Mouse (Mus musculus) adrenal gland, postnatal 14 days (tissue): ENCODE data around the gene Pigl. TPM values are rescaled to one million over a fixed set of nuclear protein-coding genes. Genes with fewer than 3 reads are reported as not detected.
"Not testable (repeated sequence)": the region's sequence is repeated elsewhere in the genome, so short reads cannot be mapped to it uniquely, and the experiment has no call there.

Experiments
- DNase-seq: peaks from one replicate; pipeline ENCODE4 v3.0.0; 2021; ENCODE audit warnings: mixed read lengths
- total RNA-seq: library from RNA; stranded (reverse); gene quantifications from 2 replicates; pipeline ENCODE4 v1.2.3, GENCODE M21; 2021

Pigl gene
- total RNA-seq, 1 experiment from 2014 or later, result 6.9 TPM

DNA sequence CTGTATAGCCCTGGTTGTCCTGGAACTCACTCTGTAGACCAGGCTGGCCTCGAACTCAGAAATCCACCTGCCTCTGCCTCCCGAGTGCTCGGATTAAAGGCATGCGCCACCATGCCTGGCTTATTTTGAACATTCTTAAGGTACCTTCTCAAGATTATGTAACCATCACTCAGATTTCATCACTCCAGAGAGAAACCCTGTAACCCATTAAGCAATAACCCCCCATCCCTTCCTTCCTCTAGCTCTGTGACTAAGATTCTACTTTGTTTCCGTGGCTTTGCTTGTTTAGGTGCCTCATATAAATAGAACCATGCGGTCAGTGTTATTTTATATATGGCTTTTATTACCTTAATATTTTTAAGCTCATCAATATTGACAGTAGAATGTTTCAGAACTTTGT lies 12.2 kb downstream of the Pigl start:
- DNase-seq, result no peak

GRCm38 (mm10) chr11:62473516-62473915 lies 15.3 kb downstream of the Pigl start:
- DNase-seq, result no peak

GRCm38 (mm10) chr11:62476156-62476555 lies 17.9 kb downstream of the Pigl start:
- peak; percentile 72 for DNase-seq

- DNase-seq, result peak; percentile 55
Observed at GRCm38 (mm10) chr11:62478931-62479330, 20.7 kb downstream of the Pigl start.

DNA sequence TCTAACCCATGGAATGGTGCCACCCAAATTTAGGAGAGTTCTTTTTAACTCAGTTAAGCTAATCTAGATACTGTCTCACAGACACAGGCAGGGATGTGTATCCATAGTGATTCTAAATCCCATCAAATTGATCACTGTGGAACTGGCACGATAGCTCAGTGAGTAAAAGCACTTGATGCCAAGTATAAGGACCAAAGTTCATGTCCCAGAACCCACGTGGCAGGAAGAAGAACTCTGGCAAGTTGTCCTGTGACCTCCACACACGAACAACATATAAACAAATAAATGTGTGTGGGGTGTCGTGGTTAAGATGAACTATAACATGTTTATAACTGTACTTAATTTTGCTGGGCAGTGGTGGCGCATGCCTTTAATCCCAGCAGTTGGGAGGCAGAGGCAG lies 21.3 kb downstream of the Pigl start:
- no peak for DNase-seq

- DNase-seq, result no peak
Observed at GRCm38 (mm10) chr11:62486949-62487348, 28.7 kb downstream of the Pigl start.

- no peak for DNase-seq
Observed at GRCm38 (mm10) chr11:62487540-62488350, 29.5 kb downstream of the Pigl start.

GRCm38 (mm10) chr11:62493701-62494100 lies 35.4 kb downstream of the Pigl start:
- no peak for DNase-seq

DNA sequence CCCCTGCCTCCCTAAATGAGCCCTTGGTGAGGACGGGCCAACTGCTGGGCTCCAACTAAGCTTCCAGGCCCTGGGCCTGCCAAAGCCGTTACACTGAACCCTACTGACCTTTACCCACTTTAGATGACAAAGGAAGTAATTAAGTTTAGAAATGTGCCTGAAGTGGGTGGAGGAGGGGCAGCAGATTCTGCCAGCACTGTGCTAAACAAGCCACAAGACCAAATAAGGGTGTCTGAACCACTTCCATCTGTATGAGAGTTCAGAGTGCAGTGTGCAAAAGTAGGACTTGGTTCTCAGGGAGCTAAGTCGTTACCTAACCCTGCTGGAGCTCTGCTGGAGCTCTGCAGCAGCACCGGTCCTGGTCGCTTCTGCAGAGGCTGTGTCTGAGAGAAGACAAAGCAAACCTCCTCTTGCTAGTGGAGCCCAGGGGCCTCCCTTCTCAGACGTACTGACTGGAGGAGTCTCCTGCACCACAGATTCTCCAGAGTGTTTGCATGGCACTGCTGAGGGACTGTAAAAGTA lies 36.6 kb downstream of the Pigl start:
- DNase-seq, result peak; percentile 75

DNA sequence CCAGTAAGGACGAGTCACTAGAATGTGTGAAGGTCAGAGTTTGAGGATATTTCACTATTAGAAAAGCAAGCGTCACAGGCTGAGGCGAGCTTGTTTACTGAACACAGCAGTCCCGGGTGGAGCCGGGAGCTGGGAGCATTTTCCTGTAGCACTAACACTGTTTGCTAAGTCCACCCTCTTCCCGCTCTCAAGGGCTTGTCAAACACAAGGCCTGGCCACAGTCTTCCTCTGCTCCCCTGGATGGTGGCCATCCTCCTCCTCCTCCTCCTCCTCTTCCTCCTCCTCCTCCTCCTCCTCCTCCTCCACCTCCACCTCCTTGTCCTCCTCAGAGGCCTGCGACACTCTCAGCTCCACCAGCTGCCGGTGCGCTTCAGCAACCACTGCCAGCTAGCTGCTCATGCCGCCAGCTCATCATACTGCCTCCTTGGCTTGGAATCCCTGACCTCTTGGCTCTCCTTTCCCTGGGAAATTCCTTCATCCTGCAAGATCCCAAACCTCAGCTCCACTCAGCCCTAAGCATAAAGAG lies 37.1 kb downstream of the Pigl start:
- peak; percentile 69 for DNase-seq

DNA sequence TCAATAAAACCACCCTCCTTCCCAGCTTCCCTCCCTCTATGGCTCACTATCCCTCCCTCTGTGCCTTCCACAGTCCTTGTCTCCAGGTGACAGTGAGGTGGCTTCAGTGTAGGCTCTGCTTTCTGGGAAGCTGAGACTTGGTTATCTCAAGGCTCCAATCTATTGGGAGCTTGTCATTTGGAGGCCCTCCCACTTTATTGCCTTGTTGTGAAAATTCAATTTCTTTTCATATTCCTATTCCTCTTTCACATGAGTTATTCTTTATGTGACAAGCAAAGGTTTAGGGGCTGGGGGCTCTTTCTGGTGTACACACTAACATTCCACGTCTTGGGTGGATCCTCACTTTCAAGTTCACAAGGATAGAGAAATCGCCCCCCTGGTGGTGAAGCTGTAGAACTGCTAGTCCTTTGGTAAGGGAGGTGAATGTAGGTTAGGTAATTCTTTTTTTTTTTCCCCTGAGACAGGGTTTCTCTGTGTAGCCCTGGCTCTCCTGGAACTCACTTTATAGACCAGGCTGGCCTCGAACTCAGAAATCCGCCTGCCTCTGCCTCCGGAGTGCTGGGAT lies 38.0 kb downstream of the Pigl start:
- DNase-seq, result peak; percentile 73

DNA sequence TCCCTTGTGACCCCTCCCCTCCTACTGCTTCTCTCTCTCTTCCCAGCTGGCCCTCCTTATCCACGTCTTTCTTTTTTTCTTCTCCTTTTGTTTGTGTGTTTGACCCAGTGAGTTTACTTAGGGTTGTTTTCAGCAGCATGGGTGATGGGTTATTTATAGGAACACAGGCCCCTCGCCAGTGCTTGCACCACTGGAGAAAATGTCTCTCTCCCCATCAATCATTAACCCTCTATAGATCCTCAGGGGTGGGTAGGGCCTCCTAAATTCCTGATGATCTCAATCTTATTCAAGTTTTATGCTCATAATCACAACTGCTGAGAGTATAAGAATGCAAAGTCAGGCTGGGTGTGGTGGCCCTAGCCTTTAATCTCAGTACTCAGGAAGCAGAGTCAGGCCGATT lies 38.9 kb downstream of the Pigl start:
- no peak for DNase-seq

GRCm38 (mm10) chr11:62498802-62499201 lies 40.5 kb downstream of the Pigl start:
- no peak for DNase-seq

GRCm38 (mm10) chr11:62500529-62500928 lies 42.3 kb downstream of the Pigl start:
- no peak for DNase-seq

GRCm38 (mm10) chr11:62507683-62508082 lies 49.4 kb downstream of the Pigl start:
- no peak for DNase-seq

DNA sequence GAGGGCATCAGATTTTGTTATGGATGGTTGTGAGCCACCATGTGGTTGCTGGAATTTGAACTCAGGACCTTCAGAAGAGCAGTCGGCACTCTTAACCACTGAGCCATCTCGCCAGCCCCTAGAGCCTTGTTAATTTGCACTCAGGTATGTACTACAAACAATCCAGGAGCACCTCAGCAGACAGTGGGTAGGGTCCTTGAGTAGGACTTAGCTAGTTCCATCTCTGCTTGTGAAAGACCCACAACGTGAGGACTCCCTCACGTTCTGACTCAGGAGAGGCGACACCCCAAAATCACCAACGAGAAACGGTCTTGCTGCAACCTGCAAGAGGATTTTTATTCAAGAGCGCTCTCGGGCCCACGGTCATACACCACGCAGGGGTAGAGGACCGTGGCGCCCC lies 50.1 kb downstream of the Pigl start:
- not testable (repeated sequence) for DNase-seq

DNA sequence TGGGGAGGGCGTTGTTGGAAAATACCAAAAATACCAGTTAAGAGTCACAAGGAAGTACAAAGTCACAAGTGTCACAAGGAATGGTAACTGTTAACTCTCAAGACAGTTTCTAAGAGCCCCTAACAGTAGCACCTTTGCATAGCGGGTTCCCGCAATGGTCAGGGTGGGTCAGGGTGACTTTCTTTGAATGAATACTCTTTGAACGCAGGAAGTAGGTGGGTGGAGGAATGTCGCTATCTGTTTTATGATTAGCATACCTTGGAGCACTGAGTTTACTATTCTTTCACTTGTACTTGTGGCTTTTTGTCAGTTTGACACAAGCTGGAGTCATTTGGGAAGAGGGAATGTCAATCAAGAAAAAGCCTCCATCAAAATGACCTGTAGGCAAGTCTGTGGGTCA lies 50.6 kb downstream of the Pigl start:
- DNase-seq, result not testable (repeated sequence)

GRCm38 (mm10) chr11:62509571-62509970 lies 51.3 kb downstream of the Pigl start:
- no peak for DNase-seq

DNA sequence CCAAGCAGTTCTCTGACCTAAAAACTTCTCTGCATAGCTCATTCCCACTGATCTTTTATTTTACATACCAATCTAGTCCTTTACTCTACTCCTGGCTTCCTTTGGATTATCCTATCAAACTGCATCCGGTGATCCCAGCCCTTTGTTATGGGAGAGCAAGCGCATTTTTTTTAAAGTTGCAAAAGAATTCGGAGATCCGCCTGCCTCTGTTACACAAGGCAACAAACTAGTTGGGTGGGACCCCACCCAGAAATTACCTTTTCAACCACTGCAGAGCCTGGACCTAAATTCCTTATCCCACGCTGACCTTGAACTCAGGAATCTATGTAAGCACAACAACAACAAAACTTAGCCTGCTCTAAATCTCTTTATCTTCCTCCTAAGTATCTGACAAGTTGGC lies 52.7 kb downstream of the Pigl start:
- no peak for DNase-seq

- DNase-seq, result no peak
Observed at GRCm38 (mm10) chr11:62511444-62512202, 53.4 kb downstream of the Pigl start.

GRCm38 (mm10) chr11:62512529-62513080 lies 54.3 kb downstream of the Pigl start:
- no peak for DNase-seq

DNA sequence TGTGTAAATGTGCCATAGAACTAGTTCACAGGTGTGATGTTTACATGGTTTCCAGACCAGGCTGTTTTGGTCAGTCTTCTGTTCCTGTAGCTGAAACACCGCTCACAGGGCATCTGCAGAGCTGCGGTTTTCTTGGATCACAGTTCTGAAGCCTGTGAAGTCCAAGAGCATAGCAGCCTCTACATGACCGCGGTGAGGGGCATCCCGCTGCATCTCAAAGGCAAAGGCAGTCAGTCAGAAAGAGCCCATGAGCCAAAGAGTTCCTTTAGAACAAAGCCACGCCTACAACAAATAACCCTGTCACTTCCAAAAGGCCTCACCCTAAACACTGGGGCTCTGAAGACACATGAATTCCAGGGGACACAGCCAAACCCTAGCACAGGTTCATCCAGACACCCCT lies 55.1 kb downstream of the Pigl start:
- no peak for DNase-seq
